Mouse (Mus musculus) kidney, adult 9 months (tissue): Measurements from ENCODE around the gene Ep400.

Experiments
- DNase-seq: peaks from one replicate; pipeline ENCODE4 v3.0.0; 2022

The Ep400 gene

GRCm38 (mm10) chr5:110770448-110771158 is at the start of gene Ep400:
Gene Ep400 (minus strand): TSS chr5:110770717.
- peak; percentile 100 for DNase-seq

GRCm38 (mm10) chr5:110809667-110810325 is 39.3 kb upstream of the Ep400 start, which contains the start of gene Ulk1:
Gene Ulk1 (minus strand): TSS chr5:110810097.
- peak; percentile 100 for DNase-seq

GRCm38 (mm10) chr5:110808821-110809666 is 38.5 kb upstream of the Ep400 start:
- DNase-seq = peak; percentile 56

- peak; percentile 93 for DNase-seq
These were observed 37.6 kb upstream of the Ep400 start for GRCm38 (mm10) chr5:110808061-110808631.

GRCm38 (mm10) chr5:110807453-110807852 is 36.9 kb upstream of the Ep400 start:
- no peak for DNase-seq

GRCm38 (mm10) chr5:110806676-110807075 is 36.2 kb upstream of the Ep400 start:
- no peak for DNase-seq

GRCm38 (mm10) chr5:110806154-110806553 is 35.6 kb upstream of the Ep400 start:
- DNase-seq = no peak

GRCm38 (mm10) chr5:110804012-110804743 is 33.7 kb upstream of the Ep400 start:
- DNase-seq = no peak

- no peak for DNase-seq
These were observed 32.3 kb upstream of the Ep400 start for GRCm38 (mm10) chr5:110802809-110803208.

GRCm38 (mm10) chr5:110802186-110802585 is 31.7 kb upstream of the Ep400 start:
- DNase-seq = no peak

- DNase-seq = peak; percentile 51
These were observed 30.6 kb upstream of the Ep400 start for GRCm38 (mm10) chr5:110801036-110801624.

GRCm38 (mm10) chr5:110797696-110798095 is 27.2 kb upstream of the Ep400 start:
- DNase-seq = peak; percentile 85

- DNase-seq = peak; percentile 63
These were observed 23.8 kb upstream of the Ep400 start for GRCm38 (mm10) chr5:110794363-110794762.

GRCm38 (mm10) chr5:110788684-110789083 is 18.2 kb upstream of the Ep400 start:
- peak; percentile 43 for DNase-seq

- no peak for DNase-seq
These were observed 15.7 kb upstream of the Ep400 start for GRCm38 (mm10) chr5:110786081-110786835.

- no peak for DNase-seq
These were observed 12.6 kb upstream of the Ep400 start for GRCm38 (mm10) chr5:110783150-110783549.

- DNase-seq = no peak
These were observed 11.2 kb upstream of the Ep400 start for GRCm38 (mm10) chr5:110781529-110782238.

- no peak for DNase-seq
These were observed 10.4 kb upstream of the Ep400 start for GRCm38 (mm10) chr5:110780761-110781528.

GRCm38 (mm10) chr5:110779998-110780760 is 9.7 kb upstream of the Ep400 start, which contains the start of gene Pus1:
Gene Pus1 (minus strand): TSS chr5:110780659.
- peak; percentile 96 for DNase-seq
